Mouse (Mus musculus): Measurements from ENCODE around the gene Gja4. TPM values are rescaled to one million over a fixed set of nuclear protein-coding genes. Genes with fewer than 3 reads are reported as not detected.

Gene Gja4
- total RNA-seq, 2 experiments from 2014 or later: 3.4 to 5.2 TPM

DNA sequence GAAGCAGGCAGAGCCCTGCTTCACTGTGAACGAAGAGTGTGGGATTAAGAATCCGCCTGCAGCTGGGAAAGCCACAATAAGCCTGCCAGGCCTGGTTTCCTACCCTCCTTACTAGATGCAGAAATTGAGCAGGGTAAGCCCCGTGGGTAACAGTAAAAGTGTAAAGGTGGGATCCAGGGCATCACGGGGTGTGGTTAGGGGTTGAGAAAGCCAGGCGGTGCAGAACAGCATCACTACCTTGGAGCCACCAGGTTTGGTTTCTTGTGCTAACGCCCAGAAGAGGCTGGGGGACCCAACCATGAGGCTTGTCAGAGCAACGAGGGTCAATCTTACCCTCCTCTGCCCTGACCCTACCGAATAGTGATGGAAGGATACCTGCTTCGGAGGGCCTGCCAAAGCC, 746 bp upstream of the Gja4 start:
- DNase-seq: no peak
- intact Hi-C loops (cut with DNase I): no loop called here
- peak overlapping the region; percentile 72 for H3K4me3 ChIP-seq
- peak overlapping the region; percentile 79 for H3K27ac ChIP-seq
- TF ChIP-seq CTCF (IDR thresholded peaks at IDR 0.05): no peak

GRCm38 (mm10) chr4:127312349-127312748, 1.5 kb downstream of the Gja4 start:
- peak overlapping the region; percentile 72 for H3K4me3 ChIP-seq
- TF ChIP-seq CTCF (IDR thresholded peaks at IDR 0.05): no peak
- intact Hi-C loops (cut with DNase I): no loop called here
- peak overlapping the region; percentile 79 for H3K27ac ChIP-seq
- no peak for DNase-seq

- TF ChIP-seq CTCF (IDR thresholded peaks at IDR 0.05): no peak
- intact Hi-C loops (cut with DNase I): no loop called here
- Histone ChIP-seq H3K4me3 (peak overlapping the region; percentile 72), H3K27ac (peak overlapping the region; percentile 79)
- no peak for DNase-seq
Measured at GRCm38 (mm10) chr4:127311561-127311960, 2.3 kb downstream of the Gja4 start.

DNA sequence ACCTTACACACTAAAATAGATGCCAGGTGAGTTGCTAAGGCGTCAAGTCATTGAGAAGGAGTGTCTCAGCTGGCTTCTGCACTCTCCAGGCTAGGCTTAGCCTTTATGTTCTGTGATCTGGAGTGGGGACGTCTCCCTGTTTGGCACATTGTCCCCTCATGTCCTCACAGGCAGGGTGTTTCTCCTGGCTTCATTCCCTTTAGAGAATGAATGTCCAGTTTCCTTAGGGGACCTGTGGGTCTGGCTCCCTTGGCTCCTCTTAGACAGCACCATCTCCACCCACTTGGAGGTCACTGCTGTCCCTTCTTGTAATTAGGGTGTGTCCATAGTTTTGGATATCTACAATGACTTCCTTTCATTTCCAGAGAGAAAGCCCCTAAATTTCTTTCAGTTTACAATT, 6.9 kb downstream of the Gja4 start:
- TF ChIP-seq CTCF (IDR thresholded peaks at IDR 0.05): no peak
- no peak overlapping the region for H3K4me3 ChIP-seq
- no peak for DNase-seq
- H3K27ac ChIP-seq: no peak overlapping the region
- intact Hi-C loops (cut with DNase I): no loop called here

GRCm38 (mm10) chr4:127303796-127304195, 10.0 kb downstream of the Gja4 start:
- Histone ChIP-seq H3K27ac (peak overlapping the region; percentile 49), H3K4me3 (no peak overlapping the region)
- peak; percentile 53 for DNase-seq
- intact Hi-C loops (cut with DNase I): no loop called here
- TF ChIP-seq CTCF (IDR thresholded peaks at IDR 0.05): no peak

- DNase-seq: no peak
- no peak overlapping the region for H3K27ac ChIP-seq
- intact Hi-C loops (cut with DNase I): no loop called here
- TF ChIP-seq CTCF (IDR thresholded peaks at IDR 0.05): no peak
- H3K4me3 ChIP-seq: no peak overlapping the region
Measured at GRCm38 (mm10) chr4:127300503-127300902, 13.3 kb downstream of the Gja4 start.

- intact Hi-C loops (cut with DNase I): no loop called here
- Histone ChIP-seq H3K4me3 (no peak overlapping the region), H3K27ac (no peak overlapping the region)
- TF ChIP-seq CTCF (IDR thresholded peaks at IDR 0.05): no peak
- DNase-seq: no peak
Measured at GRCm38 (mm10) chr4:127292631-127293030, 21.2 kb downstream of the Gja4 start.

DNA sequence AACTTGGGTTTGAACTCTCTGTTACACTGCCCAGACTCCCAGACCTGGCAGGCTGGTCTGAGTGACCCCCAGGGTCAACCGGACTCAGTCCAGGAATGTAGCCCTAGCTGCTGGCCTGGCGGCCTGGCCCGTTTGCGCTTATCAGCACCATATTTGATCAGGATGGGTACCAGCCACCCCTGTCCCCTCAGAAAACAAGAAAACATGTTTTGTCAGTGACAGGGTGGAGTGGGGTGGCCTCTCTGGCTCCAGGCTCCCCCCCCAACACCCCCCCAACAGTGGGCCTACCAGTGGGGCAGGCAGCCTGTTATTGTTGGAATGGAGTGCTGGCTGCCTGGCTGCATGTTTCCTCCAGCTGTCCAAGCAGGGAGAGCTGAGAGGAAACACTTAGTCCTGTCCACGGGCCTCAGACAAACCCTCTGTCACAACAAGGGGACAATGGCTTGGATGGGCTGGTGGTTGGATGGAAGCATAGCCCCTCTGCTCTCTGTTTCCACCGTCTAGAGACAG, 24.7 kb downstream of the Gja4 start:
- no peak for DNase-seq
- Histone ChIP-seq H3K27ac (peak overlapping the region; percentile 53; the same call in 1 of the 2 replicates), H3K4me3 (no peak overlapping the region)
- TF ChIP-seq CTCF (IDR thresholded peaks at IDR 0.05): no peak
- intact Hi-C loops (cut with DNase I): no loop called here

DNA sequence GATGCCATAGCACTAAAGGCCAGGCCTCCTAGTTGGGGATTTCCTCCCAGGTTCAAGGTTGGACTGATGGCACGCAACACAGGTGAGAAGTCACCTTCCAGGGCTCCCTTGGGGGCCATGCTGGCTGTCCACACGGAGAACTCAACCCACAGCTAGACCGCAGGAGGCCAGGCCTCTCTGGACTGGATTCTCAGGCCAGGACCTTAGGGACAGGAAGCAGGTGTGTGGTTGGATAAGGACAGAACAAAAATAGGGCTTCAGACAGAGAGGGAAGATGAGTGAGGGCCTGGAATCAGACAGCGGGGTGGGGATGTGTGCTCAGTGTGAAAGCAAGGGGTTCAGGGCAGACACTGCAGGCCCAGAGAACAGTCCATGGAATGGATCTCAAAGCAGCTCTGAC, 26.9 kb downstream of the Gja4 start:
- DNase-seq: no peak
- no peak overlapping the region for H3K27ac ChIP-seq
- no peak overlapping the region for H3K4me3 ChIP-seq
- intact Hi-C loops (cut with DNase I): no loop called here
- TF ChIP-seq CTCF (IDR thresholded peaks at IDR 0.05): no peak

DNA sequence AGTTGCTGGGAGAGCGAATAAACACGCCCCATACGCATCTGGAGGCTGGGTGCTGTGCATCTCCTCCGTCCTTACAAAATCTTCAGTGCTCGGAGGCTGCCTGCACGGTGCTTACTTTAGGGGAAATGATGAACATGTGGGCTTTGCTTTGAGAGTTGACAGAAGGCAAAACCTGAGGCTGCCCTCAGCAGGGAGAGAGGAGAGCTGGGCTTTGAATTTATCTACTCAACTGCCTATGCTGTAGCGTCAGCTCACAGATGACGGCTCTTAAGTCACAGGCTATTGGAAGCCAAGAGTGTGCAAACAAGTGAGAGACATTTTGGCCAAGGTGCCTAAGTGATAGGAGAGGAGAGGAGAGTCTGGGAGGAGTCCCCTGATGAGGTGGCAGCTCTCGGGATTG, 34.6 kb downstream of the Gja4 start:
- Histone ChIP-seq H3K4me3 (peak overlapping the region; percentile 28; the same call in 1 of the 2 replicates), H3K27ac (peak overlapping the region; percentile 74)
- no peak for TF ChIP-seq CTCF (IDR thresholded peaks at IDR 0.05)
- intact Hi-C loops (cut with DNase I): no loop called here
- DNase-seq: no peak

GRCm38 (mm10) chr4:127278451-127279001, 35.3 kb downstream of the Gja4 start:
- intact Hi-C loops (cut with DNase I): no loop called here
- 0 out of 2 replicates have a peak overlapping the region, but pooled peaks have one; percentile 10 for H3K4me3 ChIP-seq
- peak overlapping the region; percentile 74 for H3K27ac ChIP-seq
- no peak for TF ChIP-seq CTCF (IDR thresholded peaks at IDR 0.05)
- peak; percentile 55 for DNase-seq

DNA sequence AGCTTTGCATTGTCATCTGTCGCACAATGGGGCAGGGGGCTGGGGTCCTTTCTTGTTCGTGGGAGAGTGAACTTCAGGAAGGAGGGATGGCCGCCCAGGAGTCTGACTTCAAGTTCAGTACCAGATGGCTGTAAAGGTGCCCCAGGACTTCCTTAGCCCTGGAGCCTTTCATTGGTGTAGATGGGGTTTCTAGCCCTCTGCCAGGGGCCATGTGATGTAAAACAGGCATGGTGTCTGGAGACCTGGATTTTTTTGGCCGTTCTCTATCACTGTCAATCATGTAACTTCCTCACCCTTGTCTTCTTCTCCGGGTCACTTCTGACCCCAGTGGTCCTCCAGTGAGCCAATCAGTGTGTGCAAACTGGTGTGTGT, 49.7 kb downstream of the Gja4 start:
- no peak for DNase-seq
- intact Hi-C loops (cut with DNase I): no loop called here
- no peak for TF ChIP-seq CTCF (IDR thresholded peaks at IDR 0.05)
- peak overlapping the region; percentile 70 for H3K27ac ChIP-seq
- H3K4me3 ChIP-seq: peak overlapping the region; percentile 5; the same call in 1 of the 2 replicates

DNA sequence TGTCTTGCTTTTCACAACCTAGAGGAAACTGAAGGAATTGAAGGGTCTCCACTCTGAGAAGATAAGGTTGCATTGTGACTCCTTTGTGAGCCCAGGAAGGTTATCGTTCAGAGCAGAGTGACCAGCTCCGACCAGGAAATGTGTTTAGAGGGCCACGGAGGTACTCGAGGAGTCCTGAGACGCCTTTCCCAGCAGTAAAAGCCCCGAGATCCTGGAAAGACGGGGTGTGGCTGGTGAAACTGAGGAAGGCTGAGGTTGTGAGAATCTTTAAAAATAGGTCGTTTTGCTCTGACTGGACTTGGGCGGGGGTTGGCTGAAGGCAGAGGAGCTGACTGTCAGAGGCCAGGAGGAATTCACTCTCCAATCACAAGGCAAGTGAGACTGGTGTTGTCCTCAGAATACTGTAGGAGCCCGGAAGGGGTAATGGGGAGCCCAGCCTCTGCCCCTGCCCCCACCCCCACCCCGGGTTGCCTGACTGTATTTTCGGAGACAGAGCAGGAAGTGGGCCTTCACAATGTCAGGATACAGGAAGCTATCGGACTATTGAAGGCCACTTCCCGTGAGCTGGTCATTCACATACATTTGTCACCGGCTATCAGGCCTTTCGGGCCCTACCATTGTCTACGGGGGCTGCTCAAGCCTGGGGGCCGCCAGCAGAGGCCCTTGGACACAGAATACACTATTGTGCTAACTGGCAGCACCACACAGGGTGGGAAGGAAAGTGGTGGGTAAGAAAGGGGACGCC, 50.2 kb downstream of the Gja4 start:
- peak overlapping the region; percentile 70 for H3K27ac ChIP-seq
- intact Hi-C loops (cut with DNase I): no loop called here
- no peak for TF ChIP-seq CTCF (IDR thresholded peaks at IDR 0.05)
- no peak for DNase-seq
- H3K4me3 ChIP-seq: peak overlapping the region; percentile 5; the same call in 1 of the 2 replicates

Data from gastrocnemius, adult 2 months (tissue).